Mouse (Mus musculus) kidney, adult 18-20 months (tissue): ENCODE measurements at regions not wholly inside any gene's neighbourhood (a gene's known extent, or its start where the extent isn't known, plus 50 kb on each side); places are given as distances from the start of the nearest gene placed in this dataset.
"Not testable (repeated sequence)": the region's sequence is repeated elsewhere in the genome, so short reads cannot be mapped to it uniquely, and the experiment has no call there.

ENCODE experiments used
- DNase-seq: peaks from one replicate; pipeline ENCODE4 v3.0.0; 2021

DNA sequence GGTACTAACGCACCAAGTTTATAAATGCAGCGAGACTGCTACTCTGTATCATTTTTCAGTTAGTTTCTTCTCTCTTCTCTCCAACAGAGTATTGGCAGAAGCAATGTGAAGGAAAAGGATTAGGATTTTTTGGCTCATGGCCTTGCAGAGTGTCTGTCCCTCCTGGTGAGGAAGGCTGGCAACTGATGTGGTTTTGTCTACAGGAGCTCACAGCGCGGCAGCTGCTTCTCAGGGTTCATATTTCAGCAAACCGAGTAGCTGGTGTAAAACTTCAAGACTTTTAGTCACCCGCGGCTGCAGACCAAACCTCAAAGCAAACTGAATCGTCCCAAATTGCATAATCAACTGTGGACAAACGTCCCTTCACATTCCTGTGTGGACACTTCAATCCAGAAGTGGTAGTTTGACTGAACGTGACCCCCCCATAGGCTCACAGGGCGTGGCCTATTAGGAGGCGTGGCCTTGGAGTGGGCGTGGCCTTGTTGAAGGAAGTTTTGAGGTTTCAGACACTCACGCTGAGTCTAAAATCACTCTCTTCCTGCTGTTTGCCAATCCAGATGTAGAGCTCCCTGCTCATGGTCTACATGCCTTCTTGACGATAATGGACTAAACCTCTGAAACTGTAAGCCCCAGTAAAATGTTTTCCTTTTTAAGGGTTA, 147.7 kb upstream of the Trpc7 start:
- DNase-seq = no peak

DNA sequence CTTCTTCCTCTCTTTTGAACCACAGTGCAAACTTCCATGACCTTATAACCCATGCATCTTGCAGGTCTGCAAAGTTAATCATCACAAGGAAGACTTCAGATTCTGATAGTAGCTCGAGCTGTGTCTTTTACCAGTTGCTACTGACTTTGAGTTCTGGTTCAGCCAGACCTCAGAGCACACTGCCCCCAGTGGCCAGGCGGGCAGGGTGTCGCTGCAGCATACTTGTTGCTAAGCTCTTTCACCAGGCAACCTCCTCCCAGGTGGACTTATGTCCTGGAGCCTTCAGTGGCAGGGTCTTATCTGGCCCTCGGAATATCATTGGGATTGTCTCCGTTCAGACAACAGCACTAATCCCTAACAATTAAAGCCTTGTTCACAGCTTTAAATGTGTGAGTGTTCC, 146.7 kb upstream of the Trpc7 start:
- DNase-seq = no peak

DNA sequence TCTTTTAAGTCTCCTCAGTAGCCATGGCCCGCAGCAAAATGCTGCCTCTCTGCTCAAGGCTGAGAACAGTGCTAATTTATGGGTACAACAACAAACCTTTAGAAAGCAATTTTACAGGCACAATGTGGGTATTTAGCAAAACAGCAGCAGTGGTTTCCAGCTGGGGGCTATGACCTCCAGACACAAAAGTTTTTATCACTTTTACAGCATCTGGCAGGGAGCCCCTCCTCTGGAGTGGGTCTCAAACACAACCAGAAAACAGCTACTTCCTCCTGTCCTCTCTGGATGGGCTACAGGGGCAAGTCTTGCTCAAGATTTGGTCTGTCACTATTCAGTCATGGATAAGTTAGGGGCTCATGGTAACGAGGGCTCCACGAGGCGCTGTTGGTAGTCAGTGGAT, 137.1 kb upstream of the Trpc7 start:
- DNase-seq = no peak

DNA sequence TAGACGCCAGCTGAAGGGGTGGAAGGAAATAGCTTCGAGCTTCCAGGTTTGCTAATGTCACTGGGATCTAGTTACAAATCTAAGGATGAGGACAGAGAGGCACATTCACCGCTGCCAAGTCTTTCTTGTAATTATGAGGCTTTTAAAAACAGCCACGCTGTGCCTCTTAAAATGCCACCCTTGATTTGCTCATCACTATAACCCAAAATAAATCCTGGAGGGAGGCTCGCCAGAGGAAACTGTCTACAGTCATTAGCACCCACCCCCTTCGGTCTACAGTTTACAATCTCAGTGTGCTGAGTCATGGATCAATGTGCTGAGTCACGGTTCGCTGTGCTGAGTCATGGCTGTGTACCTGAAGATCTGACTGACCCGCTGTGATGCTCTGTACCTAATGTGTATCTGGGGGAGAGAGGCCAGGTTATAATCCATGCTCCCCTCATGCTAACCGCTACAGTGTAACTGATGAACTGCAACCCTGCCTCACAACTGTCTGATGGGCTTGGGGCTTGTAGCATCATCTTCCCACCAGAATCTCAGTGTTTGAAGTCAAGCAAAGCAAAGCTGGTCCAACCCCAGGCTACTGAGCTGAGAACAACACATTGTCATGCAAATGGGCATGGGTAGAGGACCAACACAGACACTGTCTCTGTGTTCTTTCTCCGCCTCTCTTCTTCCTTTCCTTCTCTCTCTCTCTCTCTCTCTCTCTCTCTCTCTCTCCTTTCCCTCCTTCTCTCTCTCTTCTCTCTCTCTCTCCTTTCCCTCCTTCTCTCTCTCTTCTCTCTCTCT, 122.0 kb upstream of the Trpc7 start:
- no peak for DNase-seq

DNA sequence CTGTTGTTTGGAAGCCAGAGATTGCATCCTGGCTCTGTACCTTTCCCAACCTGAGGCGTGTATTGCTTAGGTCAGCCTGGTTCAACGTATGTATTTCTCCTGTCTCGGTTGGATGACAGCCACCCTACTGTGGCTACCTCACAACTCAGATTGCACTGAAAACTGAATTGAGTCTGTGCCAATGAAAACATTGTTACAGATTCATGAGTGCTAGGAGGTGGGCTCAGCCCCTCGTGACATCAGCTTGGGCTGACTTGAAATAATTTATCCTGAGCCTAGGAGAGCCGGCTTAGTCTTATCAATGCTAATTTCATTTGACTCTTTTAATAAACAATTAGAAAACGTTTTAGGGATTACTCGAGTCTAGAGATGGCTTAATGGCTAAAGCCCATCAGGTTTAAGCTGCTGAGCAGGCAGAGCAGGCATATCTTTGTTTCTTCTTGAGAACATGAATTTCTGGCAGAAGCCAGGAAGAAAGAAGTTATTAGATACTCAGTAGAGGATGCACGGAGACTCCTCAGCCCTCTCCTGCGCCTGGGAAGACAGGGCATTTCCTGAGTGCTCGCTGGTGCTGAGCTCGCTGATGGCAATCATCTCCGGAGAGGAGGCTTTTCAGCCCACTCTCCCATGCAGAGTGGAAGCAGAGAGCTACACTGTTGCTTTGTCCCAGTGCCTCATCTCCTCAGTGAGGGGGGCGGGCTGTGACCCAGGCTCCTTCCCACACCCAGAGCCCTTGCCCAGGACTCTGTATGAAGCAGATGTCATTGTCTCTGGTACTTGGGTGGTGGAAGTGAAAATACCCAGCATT, 120.9 kb upstream of the Trpc7 start:
- no peak for DNase-seq

DNA sequence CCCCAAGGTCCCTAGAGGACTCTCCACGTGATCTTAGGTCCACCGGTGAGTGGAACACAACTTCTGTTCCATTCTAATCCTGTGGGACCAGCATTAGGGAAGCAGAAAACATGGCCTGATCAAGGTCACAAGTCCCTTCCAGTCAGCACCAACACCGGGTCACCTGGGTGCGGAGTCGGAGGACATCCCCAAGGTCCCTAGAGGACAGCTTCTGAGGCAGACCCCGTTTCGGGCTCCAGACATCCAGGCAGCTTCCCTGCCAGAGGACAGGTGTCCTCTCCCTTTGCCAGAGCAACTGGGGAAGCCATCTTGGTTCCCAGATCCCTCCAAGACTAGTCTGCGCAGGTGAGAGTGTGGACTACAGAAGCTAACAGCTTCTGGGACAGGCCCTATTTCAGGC, 111.4 kb upstream of the Trpc7 start:
- not testable (repeated sequence) for DNase-seq

DNA sequence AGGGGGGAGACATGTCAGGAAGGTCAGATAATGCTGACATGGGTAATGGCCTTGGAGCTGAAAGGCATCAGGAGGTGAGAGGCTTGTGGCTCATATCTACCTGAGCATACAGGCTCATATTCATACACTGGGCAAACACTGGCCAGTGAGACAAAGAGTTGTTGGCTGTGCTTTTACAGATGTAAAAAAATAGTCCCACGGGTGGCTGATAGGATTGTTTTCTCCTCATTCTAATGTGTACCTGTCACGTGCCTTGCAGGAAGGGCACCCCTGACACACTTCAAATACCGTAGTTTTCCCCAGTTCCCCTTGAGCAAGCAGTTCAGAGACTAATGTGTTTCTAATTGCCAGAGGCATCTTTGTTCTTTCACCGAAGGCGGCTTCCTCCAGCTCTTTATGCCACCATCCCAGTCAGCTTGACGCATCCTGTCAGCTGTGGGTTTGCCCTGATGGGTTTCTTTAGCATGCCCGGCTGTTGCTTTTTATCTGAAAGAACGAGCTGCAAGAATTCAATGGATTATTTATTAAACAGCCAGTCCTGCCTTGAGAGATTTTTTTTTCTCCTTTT, 107.9 kb upstream of the Trpc7 start:
- DNase-seq = no peak

DNA sequence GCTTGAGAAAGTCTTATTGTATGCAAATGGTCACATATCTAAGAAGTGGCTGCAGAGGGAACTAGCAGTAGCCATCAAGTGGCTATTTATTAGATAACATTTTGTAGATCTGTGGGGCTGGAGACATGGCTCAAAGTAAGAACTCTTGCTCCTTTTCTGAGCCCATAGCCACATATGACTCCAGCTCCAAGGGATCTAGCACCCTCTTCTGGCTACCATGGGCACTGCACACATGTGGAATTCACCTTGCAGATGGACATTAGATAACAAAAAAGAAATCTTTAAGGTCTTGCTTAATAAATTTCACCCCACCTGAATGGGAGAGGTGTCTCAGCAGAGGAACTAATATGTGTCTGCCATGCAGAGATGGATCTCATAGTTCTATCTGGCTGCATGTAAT, 96.2 kb upstream of the Trpc7 start:
- DNase-seq = peak; percentile 5

DNA sequence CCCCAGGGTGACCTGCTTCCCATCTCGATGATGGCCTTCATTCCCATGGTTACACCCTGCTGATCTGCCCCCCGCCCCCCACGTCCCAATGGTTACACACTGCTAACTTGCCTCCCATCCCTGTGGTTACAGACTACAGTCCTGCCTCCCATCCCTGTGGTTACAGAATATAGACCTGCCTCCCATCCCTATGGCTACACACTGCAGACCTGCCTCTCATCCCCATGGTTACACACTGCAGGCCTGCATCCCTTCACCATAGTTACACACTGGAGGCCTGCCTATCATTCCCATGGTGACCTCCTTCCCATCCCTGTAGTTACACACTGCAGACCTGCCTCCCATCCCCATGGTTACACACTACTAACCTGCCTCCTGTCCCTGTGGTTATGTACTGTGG, 78.3 kb upstream of the Trpc7 start:
- DNase-seq = no peak

DNA sequence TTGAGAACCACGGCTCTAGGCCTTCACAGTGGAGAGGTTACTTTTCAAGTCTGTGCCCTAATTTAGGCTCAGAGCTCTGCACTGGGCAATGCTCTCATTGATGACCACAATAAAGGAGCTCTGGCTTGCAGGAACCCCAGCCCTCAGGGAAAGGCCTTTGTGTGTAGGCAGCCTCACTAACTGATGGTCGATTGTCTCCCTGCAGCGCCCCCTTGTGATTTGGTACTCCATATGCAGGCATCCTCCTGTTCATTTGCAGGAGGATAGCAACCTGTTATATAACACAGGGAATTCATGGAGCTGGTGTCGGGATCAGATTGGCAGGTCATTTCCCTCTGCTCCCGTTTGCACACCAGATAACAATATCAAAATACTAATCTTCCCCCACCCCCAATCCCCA, 59.6 kb upstream of the Trpc7 start:
- DNase-seq = no peak

DNA sequence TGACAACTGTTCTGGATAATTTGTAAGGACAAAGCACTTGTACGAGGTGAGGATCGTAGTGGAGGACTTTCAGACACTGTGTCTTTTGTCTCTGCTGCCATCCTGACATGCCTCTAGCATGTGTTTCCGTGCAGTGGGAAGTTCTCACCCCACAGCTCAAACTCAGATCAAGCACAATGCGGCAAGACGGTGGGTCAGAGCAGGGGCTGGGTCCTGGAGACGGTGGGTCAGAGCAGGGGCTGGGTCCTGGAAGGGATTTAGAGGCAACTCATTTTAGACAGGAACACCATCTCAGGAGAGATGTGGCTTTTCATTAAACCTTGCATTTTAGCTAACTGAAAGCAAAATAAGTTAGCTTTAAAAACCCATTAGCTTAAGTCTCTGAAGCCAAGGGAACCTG, 52.3 kb upstream of the Trpc7 start:
- DNase-seq = no peak

DNA sequence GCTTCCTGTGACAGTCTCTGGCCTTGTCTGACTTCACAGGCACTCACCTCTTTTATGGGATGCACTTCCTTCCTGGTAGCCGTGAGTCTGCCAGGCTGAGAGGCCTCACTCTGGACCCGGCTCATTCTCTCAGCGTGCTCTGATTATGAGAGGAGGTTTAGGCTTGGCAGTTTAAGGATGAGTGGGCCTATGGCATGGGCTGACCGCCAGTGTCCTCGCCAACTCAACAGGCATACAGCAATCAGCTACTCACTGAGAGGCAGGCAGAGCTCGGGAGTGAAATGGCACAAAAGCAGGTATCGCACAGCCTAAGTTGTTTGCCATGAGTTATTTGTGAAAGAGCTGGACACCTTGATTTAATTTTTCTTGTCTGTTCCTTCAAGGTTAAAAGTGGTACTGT, 51.5 kb upstream of the Trpc7 start:
- no peak for DNase-seq
